Mouse (Mus musculus): ENCODE measurements around the gene Sox2. TPM values are rescaled to one million over a fixed set of nuclear protein-coding genes. Genes with fewer than 3 reads are reported as not detected.
A peak's percentile ranks its signal among the peaks of the same experiment; 100 is the strongest.

Sox2 gene
- total RNA-seq, 2 experiments from 2014 or later = 41.1 to 45.9 TPM

DNA sequence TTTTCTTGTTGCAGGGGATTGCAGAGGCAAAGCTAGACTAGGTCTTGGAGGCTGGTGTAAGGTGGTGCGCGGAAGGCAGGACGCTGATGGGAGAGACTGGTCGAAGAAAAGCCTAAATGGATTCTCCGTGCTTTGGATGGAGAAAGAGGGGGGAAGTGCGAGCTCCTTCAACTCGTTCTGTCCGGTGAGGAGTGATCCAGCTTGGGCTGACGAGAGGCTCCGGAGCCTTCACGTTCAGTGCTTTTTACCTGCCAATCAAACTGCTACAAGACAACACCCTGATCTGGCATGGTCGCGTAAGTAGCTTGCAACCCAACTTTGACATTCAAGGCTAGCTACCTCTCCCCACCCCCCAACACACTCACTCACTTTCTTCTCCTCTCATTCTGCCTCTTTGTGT lies 11.9 kb upstream of the Sox2 start:
- no peak for DNase-seq (ENCODE audit: low spot score in 2 of 2)
- no peak for TF ChIP-seq CTCF (conservative IDR thresholded peaks at IDR 0.05)
- Histone ChIP-seq H3K27ac (peak overlapping the region; percentile 89), H3K4me3 (peak overlapping the region; percentile 53)

DNA sequence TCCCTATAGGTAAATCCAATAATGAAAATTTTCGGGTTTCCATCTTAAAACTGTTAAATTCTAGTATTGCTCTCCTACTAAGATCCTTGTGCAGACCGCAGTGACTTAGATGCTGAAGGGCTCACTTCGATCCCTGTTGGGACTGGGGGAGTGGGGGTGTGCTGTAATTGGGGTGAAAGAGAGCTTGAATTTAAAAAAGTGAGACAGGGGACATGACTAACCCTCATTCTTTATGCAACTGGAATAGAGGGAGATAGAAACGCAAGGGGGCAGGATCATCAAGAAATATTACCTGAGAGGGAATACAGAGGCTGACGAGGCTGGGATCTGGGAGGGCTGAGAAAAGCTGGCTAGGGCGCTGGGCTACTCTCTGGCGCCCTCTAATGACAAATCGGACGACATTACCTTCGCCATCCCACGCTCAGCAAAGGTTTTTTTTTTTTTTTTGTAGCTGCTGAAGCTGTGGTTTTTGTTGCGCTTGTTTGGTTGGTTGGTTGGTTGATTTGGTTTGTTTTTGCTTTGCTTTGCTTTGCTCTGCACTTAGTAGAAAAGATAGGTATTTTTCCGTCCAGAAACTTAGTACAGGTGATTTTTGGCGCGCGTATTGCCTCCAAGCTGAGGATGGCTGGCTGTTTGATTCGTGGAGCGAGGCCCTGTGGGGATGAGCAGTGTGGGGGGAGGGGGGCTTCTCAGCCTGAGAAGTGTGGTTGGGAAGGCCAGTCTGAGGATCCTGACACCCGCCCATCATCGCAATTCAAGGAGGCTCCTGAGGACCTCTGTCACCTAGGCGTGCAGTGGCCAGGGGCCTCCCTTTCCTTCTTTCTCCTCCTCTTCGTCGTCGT lies 11.0 kb upstream of the Sox2 start:
- TF ChIP-seq CTCF (conservative IDR thresholded peaks at IDR 0.05) = peak; percentile 83
- Histone ChIP-seq H3K4me3 (peak overlapping the region; percentile 53), H3K27ac (peak overlapping the region; percentile 89)
- DNase-seq (ENCODE audit: low spot score in 2 of 2) = peak in 1 of 2 experiments; percentile 55

DNA sequence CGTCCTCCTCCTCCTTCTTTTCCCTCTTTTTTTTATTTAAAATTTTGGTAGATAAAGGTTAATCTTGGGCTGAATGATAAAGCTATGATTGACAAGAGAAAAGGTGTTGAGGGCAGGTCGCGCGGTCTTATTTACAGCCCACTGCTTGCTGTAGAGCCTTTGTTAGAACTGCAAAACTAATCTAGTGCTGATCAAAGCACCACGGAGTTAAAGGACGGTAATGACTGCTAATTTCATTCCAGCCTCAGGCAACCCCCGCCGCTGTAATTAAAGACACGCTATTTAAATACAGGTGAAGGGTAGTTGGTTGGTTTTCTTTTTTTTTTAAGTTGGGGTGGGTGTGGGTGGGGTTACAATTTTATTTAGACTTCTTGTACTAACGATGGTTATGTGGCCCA lies 10.3 kb upstream of the Sox2 start:
- Histone ChIP-seq H3K4me3 (peak overlapping the region; percentile 53), H3K27ac (peak overlapping the region; percentile 89)
- no peak for DNase-seq (ENCODE audit: low spot score in 2 of 2)
- no peak for TF ChIP-seq CTCF (conservative IDR thresholded peaks at IDR 0.05)

DNA sequence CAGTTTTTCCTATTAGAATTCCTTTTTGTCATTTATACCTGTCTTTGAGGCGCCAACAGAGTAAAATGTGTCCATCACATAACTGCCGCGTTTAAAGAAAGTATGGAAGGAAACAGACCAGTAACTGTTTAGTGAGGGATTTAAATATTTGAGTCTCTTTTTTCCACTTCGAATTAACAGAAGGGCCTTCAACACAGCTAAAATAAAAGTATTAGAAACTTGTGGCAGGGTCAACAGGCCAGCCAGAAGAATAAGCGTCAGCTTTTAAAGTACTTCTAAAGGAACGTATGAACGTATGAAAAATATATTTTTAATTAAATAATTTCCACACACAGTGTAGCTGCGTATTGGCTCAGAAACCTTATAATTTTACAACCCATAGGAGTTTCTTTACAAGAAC lies 9.9 kb upstream of the Sox2 start:
- DNase-seq (ENCODE audit: low spot score in 2 of 2) = no peak
- H3K4me3 ChIP-seq = peak overlapping the region; percentile 53
- TF ChIP-seq CTCF (conservative IDR thresholded peaks at IDR 0.05) = no peak
- H3K27ac ChIP-seq = peak overlapping the region; percentile 89

DNA sequence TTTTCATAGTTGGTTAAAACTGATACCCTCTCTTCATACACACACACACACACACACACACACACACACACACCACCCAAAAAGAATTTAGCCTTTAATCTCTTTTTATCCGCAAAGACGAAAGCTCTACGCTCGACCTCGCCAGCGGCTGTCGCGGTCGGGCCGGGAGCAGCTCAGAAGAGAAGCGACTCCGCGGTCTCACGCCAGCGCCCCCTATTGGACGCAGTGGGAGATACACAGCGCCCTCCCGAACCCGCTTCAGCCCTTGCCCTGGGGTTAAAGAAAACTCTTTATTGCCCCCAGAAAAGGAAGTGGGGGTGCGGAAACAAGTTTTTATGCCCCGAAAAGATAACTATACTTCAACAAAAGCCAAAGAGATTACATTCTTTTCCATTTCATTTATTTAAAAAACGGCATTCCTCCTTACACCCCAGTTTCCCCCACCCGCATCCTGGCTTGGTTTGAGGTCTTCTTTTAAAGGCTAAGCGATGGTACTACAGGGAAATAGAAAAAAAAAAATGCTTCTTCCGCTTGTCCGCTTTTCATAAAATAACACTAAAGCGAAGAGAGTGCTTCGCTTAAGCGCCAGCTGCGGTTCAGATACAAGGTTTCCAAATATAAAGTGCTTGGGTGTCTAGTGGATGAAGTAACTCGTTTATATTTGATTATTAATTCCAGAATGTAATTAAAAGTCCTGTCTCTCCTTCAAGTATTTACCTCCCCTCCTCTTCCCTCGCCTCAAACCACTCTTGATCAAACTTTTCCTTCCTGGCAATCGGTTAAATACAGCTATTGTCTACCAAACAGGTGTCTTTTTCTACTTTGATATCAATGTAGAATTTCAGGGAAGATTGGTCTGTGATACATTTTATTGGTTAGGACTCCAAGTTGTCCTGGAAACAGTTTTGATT lies 9.3 kb upstream of the Sox2 start:
- DNase-seq (ENCODE audit: low spot score in 2 of 2) = peak in 1 of 2 experiments; percentile 69
- Histone ChIP-seq H3K4me3 (peak overlapping the region; percentile 52), H3K27ac (peak overlapping the region; percentile 91)
- peak; percentile 81 for TF ChIP-seq CTCF (conservative IDR thresholded peaks at IDR 0.05)

DNA sequence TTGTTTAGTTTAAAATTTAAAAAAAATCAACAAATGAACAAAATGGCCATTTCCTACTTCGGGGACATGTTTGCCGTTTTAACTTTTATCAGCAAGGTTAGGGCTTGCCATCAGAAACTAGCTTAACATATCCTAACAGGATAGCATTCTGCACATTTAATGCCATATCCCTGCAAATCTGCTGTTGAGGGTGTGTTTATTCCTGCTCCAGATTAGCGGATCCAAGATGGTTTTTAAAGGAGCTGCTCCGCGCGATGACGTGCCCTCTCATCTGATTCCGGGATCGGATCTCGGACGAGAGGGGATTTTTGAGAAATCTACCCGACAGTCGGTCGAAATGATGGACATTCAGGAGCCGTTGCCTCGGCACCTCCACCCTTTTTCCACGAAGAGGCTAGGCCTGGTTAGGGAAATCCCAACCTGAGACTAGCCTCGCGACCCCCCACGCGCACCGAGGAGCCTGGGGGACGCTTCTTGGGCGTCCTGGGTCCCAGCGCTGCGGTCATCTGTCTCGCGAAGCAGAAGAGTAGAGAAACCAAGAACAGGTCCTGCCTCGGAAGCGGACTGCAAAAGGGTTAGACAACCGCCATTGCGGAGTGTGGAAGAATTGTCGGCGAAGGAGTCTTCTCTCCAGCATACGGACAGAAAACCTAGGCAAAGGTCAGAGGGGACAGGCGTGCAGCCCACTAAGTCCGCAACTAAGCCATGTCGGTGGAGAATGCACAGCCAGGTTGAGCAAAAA lies 8.3 kb upstream of the Sox2 start:
- H3K27ac ChIP-seq = peak overlapping the region; percentile 91
- TF ChIP-seq CTCF (conservative IDR thresholded peaks at IDR 0.05) = no peak
- DNase-seq (ENCODE audit: low spot score in 2 of 2) = no peak

DNA sequence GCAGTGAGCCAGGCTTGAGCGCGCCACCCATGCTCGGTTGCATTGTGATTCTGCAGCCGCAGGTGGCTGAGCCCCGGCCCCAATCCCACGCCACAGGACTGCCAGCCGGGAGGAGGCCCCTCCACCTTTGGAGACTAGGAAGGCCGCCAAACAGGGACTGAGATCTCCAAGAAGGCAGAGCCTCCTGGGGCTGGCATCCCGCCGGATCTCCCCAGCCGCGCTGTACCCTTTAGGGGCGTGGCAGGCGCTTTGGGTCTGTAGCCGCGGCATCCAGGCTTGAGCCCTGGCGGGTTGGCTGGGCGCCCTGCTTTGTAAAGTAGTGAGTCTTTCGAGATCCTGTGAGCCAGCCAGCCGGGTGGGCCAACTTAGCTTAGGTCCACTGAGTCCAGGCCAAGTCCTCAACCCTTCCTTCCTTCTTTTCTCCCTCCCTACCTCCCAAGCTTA lies 7.7 kb upstream of the Sox2 start:
- peak; percentile 67 to 82 for DNase-seq (ENCODE audit: low spot score in 2 of 2)
- no peak for TF ChIP-seq CTCF (conservative IDR thresholded peaks at IDR 0.05)
- Histone ChIP-seq H3K4me3 (peak overlapping the region; percentile 52), H3K27ac (peak overlapping the region; percentile 91)

More for the DNA sequence above, 8.3 kb upstream of the Sox2 start:
- H3K4me3 ChIP-seq = peak overlapping the region; percentile 52

DNA sequence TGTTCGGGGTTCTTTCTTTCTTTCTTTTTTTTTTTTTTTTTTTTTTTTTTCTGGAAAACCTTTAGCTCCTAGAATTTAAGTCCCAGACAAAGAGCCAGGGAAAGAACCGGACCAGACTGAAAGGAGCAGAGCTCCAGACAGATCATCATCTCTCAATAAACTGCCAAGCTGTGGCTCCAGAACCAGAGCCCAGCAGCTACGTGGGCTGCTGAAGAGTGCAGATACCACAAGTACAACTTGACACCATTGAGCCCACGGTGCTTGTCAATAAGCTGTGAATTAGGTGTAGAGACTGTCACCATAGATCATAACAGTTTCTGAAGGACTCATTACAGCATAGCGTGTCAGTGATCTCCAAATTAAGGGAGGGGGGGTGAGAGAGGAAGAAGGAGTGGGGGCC lies 7.1 kb upstream of the Sox2 start:
- Histone ChIP-seq H3K4me3 (peak overlapping the region; percentile 52), H3K27ac (peak overlapping the region; percentile 91)
- DNase-seq (ENCODE audit: low spot score in 2 of 2) = no peak
- no peak for TF ChIP-seq CTCF (conservative IDR thresholded peaks at IDR 0.05)

DNA sequence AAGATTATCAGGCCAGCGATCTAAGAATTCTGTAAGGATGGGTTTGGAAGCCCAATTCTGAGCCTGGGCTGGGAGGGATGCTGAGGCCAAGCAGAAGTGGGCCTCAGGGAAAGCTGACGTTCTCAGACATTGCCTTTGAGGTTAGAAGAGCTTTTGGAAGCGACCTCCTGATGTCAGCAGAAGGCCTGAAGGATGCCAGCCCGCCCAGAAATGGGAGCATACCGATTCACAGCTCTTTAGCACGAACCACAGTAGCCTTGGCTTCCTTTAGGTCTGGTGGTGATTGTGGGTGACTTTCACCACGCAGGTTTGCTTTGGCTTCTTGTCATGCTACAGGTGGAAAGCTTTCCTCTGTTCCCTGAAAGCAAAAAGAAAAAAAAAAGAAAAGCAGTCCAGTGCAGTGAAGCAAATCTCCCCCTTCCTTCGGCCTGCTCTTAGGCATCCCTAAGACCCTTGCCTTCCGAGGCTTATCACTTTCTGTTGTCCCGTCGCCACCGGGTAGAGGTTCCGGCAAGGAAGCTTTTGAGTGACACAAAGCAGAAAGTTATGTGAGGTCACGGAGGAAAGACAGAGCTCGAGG lies 6.6 kb upstream of the Sox2 start:
- TF ChIP-seq CTCF (conservative IDR thresholded peaks at IDR 0.05) = no peak
- peak overlapping the region; percentile 91 for H3K27ac ChIP-seq
- peak overlapping the region; percentile 29 for H3K4me3 ChIP-seq
- DNase-seq (ENCODE audit: low spot score in 2 of 2) = no peak

DNA sequence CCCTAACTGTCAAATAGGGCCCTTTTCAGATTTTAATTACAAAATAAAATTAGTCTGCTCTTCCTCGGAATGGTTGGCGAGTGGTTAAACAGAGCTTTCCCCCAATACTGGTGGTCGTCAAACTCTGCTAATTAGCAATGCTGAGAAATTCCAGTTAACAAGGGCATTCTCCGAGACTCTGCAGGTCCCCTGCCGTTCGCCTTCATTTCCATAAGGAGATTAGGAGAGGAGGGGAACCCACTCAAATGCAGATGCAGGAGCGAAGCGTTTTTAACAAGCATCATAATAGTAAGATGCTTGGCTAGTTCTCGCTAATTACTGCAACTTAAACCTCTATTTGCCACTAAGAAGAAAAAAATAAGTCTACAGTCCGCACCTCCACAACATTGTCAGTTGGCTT lies 4.0 kb upstream of the Sox2 start:
- no peak for TF ChIP-seq CTCF (conservative IDR thresholded peaks at IDR 0.05)
- no peak for DNase-seq (ENCODE audit: low spot score in 2 of 2)
- Histone ChIP-seq H3K4me3 (peak overlapping the region; percentile 7; the same call in 1 of the 2 replicates), H3K27ac (peak overlapping the region; percentile 91)

DNA sequence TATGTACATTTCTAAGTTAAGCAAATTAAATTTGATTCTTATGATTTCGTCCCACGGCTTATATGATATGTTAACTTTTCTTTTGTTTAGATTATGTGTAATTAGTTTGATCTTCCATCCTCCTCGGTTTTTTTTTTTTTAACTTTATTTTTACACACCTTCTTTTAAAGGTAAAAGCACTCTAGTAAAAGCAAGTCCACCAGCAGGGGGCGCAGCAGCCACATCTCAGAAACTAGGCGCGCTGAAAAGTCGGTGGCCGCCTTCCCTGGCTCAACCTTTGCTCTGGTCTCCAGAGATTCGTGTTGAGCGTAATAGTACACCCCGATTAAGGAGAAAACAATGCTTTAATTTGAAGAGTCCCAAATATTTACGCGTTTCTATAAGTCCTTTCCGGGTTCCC lies 2.5 kb upstream of the Sox2 start:
- peak; percentile 91 for TF ChIP-seq CTCF (conservative IDR thresholded peaks at IDR 0.05)
- H3K4me3 ChIP-seq = peak overlapping the region; percentile 57; the same call in 1 of the 2 replicates
- peak overlapping the region; percentile 91 for H3K27ac ChIP-seq
- peak; percentile 60 to 81 for DNase-seq (ENCODE audit: low spot score in 2 of 2)

Data from layer of hippocampus, adult 2 months (tissue).